In genomic region chr6:72957676-72958641, GRCm38 (mm10) we compare ENCODE assay signal across 7 mouse cellular contexts. TPM values are rescaled to one million over a fixed set of nuclear protein-coding genes. Genes with fewer than 3 reads are reported as not detected.
DNase-seq lines count a peak whose midpoint lies in the region; ATAC-seq lines count a peak whose summit lies in the region.

No protein-coding gene starts in this region.

- 1% methylated on average over 75 of the region's 75 CpGs for WGBS in embryonic facial prominence, embryonic 10.5 days
- under 1% methylated on average over 64 of the region's 75 CpGs for WGBS in limb, embryonic 11.5 days
- WGBS in midbrain, embryonic 13.5 days = under 1% methylated on average over 73 of the region's 75 CpGs

- no peaks in the 10 kb centered on the region for H3K9me3 ChIP-seq in embryonic facial prominence, embryonic 10.5 days
- H3K9me3 ChIP-seq in limb, embryonic 11.5 days (ENCODE audit: control insufficient read depth, low read length) = no peaks in the 10 kb centered on the region
- H3K9me3 ChIP-seq in midbrain, embryonic 13.5 days = no peaks in the 10 kb centered on the region

- peak; percentile 88 for DNase-seq in adrenal gland, postnatal 10 days
- peak; percentile 93 for DNase-seq in embryonic facial prominence, embryonic 10.5 days (ENCODE audit: low spot score)
- peak; percentile 99 for DNase-seq in heart, adult 11 months
- peak; percentile 84 for DNase-seq in kidney, adult 18-20 months
- peak; percentile 92 for DNase-seq in limb, embryonic 11.5 days (ENCODE audit: low spot score)
- DNase-seq in spleen, adult 12 weeks (ENCODE audit: low spot score) = peak; percentile 72

- H3K9ac ChIP-seq in limb, embryonic 11.5 days (ENCODE audit: low read length) = peak overlapping the region; percentile 99
- H3K9ac ChIP-seq in midbrain, embryonic 13.5 days (replicated peaks) = peak overlapping the region; percentile 100

- H3K4me2 ChIP-seq in limb, embryonic 11.5 days (ENCODE audit: low read depth, severe bottlenecking) = peak overlapping the region; percentile 42
- peak overlapping the region; percentile 81 for H3K4me2 ChIP-seq in midbrain, embryonic 13.5 days (replicated peaks)

- H3K4me1 ChIP-seq in embryonic facial prominence, embryonic 10.5 days = peaks cover 54% of the 10 kb centered on the region
- H3K4me1 ChIP-seq in limb, embryonic 11.5 days (ENCODE audit: control insufficient read depth, insufficient read depth, low read length) = peaks cover 20% of the 10 kb centered on the region
- H3K4me1 ChIP-seq in midbrain, embryonic 13.5 days (replicated peaks) = peaks cover 24% of the 10 kb centered on the region

- peak overlapping the region; percentile 99 for H3K27ac ChIP-seq in embryonic facial prominence, embryonic 10.5 days (replicated peaks)
- peak overlapping the region; percentile 85 for H3K27ac ChIP-seq in limb, embryonic 11.5 days (replicated peaks; ENCODE audit: low read depth, low read length)
- peak overlapping the region; percentile 97 for H3K27ac ChIP-seq in midbrain, embryonic 13.5 days

- H3K27me3 ChIP-seq in embryonic facial prominence, embryonic 10.5 days (replicated peaks; ENCODE audit: low read depth, poor library complexity, severe bottlenecking) = no peaks in the 10 kb centered on the region
- no peaks in the 10 kb centered on the region for H3K27me3 ChIP-seq in limb, embryonic 11.5 days (ENCODE audit: control insufficient read depth, insufficient read depth, low read length)
- peaks cover 2% of the 10 kb centered on the region; the same call in 1 of the 2 replicates for H3K27me3 ChIP-seq in midbrain, embryonic 13.5 days

- ATAC-seq in limb, embryonic 11.5 days (ENCODE audit: insufficient number of reproducible peaks, low FRiP score, low TSS enrichment, low read depth) = peak; percentile 80
- ATAC-seq in midbrain, embryonic 13.5 days = peak; percentile 83

- H3K36me3 ChIP-seq in embryonic facial prominence, embryonic 10.5 days (replicated peaks) = no peaks in the 10 kb centered on the region
- H3K36me3 ChIP-seq in limb, embryonic 11.5 days (ENCODE audit: control insufficient read depth, insufficient read depth, low read length) = no peaks in the 10 kb centered on the region
- no peaks in the 10 kb centered on the region for H3K36me3 ChIP-seq in midbrain, embryonic 13.5 days

- H3K4me3 ChIP-seq in embryonic facial prominence, embryonic 10.5 days = peak overlapping the region; percentile 94
- peak overlapping the region; percentile 90 for H3K4me3 ChIP-seq in limb, embryonic 11.5 days (ENCODE audit: low read depth, low read length)
- peak overlapping the region; percentile 93 for H3K4me3 ChIP-seq in midbrain, embryonic 13.5 days (replicated peaks)

RNA-seq across cellular contexts. Expression of gene Tmsb10, which starts 0.6 kb away (rescaled TPM):
- total RNA-seq in adrenal gland, postnatal 10 days (2021) = 100 to 1,000 TPM; 483 to 577 TPM
- 3,167 and 3,450 TPM in 2 replicates for polyA plus RNA-seq in embryonic facial prominence, embryonic 10.5 days (2016; fragmentation: Nextera tagmentation; extraction: Ambion mirVana)
- polyA plus RNA-seq in limb, embryonic 11.5 days (2014; fragmentation: Nextera tagmentation; extraction: Ambion mirVana) = 3,502 and 3,578 TPM in 2 replicates
- 4,994 and 5,054 TPM in 2 replicates for polyA plus RNA-seq in midbrain, embryonic 13.5 days (2015; fragmentation: Nextera tagmentation; extraction: Ambion mirVana)

RNA-seq across cellular contexts. Expression of gene Kcmf1, which starts 58.2 kb away (rescaled TPM):
- 10 to 100 TPM; 85.5 to 91.6 TPM for total RNA-seq in adrenal gland, postnatal 10 days (2021)
- 32.3 and 37.5 TPM in 2 replicates for polyA plus RNA-seq in embryonic facial prominence, embryonic 10.5 days (2016; fragmentation: Nextera tagmentation; extraction: Ambion mirVana)
- polyA plus RNA-seq in limb, embryonic 11.5 days (2014; fragmentation: Nextera tagmentation; extraction: Ambion mirVana) = 49.8 and 52.0 TPM in 2 replicates
- polyA plus RNA-seq in midbrain, embryonic 13.5 days (2015; fragmentation: Nextera tagmentation; extraction: Ambion mirVana) = 25.7 and 26.1 TPM in 2 replicates

Comparison
In these comparisons a context has a peak if more than half of its experiments do, and no peak if none do; other contexts are left out.
1. Peak in every context shown above with its lines: DNase-seq, ATAC-seq, H3K4me3 ChIP-seq and H3K27ac ChIP-seq.